Mouse (Mus musculus): ENCODE results near the gene Olfr1359. TPM values are rescaled to one million over a fixed set of nuclear protein-coding genes. Genes with fewer than 3 reads are reported as not detected.

The Olfr1359 gene
- not detected in 2 replicates for total RNA-seq (2014; fragmentation: Nextera tagmentation)
- total RNA-seq (2017), result 0.12 and 0.22 TPM in 2 replicates
- polyA plus RNA-seq (2012), result not detected in 2 replicates

DNA sequence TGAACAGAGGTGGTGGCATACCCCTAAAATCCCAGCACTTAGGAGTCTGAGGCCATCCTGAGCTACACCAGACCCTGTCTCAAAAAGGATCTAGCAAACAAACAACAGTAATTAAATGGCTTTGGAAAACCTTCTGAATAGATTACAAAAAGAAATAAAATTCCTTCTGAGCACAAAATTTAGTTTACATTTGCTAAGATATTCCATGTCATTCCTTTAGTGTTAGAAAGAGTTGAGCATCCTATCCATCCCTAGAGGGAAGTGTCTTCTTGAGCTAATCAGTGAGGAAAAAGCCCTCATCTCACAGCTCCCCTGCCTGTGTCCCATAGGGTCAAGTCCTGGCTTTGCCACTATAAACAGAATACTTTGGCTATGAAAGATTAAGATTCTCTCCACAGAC is at the start of gene Olfr1359:
Gene Olfr1359 (plus strand): TSS at position 301 of the 400 bp plus-strand sequence.
- H3K4me1 ChIP-seq (ENCODE audit: insufficient read depth, low read depth, low read length), result peaks cover 5% of the 10 kb centered on the region; the same call in 1 of the 2 replicates

DNA sequence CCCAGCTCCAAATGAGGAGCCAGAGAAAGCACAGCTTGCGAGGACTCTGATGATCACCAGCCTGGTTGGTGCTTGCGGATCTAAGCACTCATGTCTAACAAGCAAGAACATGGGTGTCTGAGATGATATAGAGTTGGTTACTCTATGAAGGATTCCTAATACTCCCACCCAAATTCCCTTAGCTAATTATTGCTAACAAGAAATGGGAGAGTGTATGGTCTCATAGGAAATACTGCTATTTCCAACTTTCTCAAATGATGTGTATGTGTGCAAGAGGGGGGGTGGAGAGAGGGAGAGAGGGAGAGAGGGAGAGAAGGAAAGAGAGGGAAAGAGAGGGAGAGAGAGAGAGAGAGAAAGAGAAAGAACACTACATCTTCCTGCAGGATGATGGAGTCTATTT is 34.6 kb upstream of the Olfr1359 start, which contains the start of gene Olfr1361:
Gene Olfr1361 (minus strand): TSS at position 101 of the 400 bp plus-strand sequence.
- DNase-seq (ENCODE audit: low spot score) (no peak), ATAC-seq (ENCODE audit: extremely low read depth, insufficient number of reproducible peaks, low FRiP score, poor library complexity, severe bottlenecking) (no peak)
- no peaks in the 10 kb centered on the region for H3K9me3 ChIP-seq (replicated peaks)
- peaks cover 4% of the 10 kb centered on the region; the same call in 1 of the 2 replicates for H3K27me3 ChIP-seq (ENCODE audit: insufficient read depth, low read length)
- TF ChIP-seq GATA1 (IDR thresholded peaks at IDR 0.05; ENCODE audit: borderline replicate concordance, low read length) (no peak), CTCF (IDR thresholded peaks at IDR 0.05; ENCODE audit: low read depth, low read length) (no peak), GATA2 (IDR thresholded peaks at IDR 0.05; ENCODE audit: borderline replicate concordance, low read depth, low read length) (no peak), TAL1 (conservative IDR thresholded peaks at IDR 0.05; ENCODE audit: low read depth, low read length) (no peak), POLR2AphosphoS5 (IDR thresholded peaks at IDR 0.05; ENCODE audit: insufficient replicate concordance, low read depth, low read length) (no peak)
- H3K4me3 ChIP-seq (ENCODE audit: low read depth, low read length), result no peak within 1 kb of the TSS
- H3K4me1 ChIP-seq (ENCODE audit: insufficient read depth, low read depth, low read length), result no peaks in the 10 kb centered on the region
- no peaks in the 10 kb centered on the region for H3K36me3 ChIP-seq (replicated peaks)

More for the DNA sequence above, at the start of gene Olfr1359:
- H3K4me3 ChIP-seq (ENCODE audit: low read depth, low read length), result no peak within 1 kb of the TSS
- TF ChIP-seq TAL1 (conservative IDR thresholded peaks at IDR 0.05; ENCODE audit: low read depth, low read length) (no peak), POLR2AphosphoS5 (IDR thresholded peaks at IDR 0.05; ENCODE audit: insufficient replicate concordance, low read depth, low read length) (no peak), GATA2 (IDR thresholded peaks at IDR 0.05; ENCODE audit: borderline replicate concordance, low read depth, low read length) (no peak), CTCF (IDR thresholded peaks at IDR 0.05; ENCODE audit: low read depth, low read length) (no peak)
- H3K9me3 ChIP-seq (replicated peaks), result no peaks in the 10 kb centered on the region
- H3K27me3 ChIP-seq (ENCODE audit: insufficient read depth, low read length), result peaks cover 12% of the 10 kb centered on the region
- DNase-seq (ENCODE audit: low spot score) (no peak), ATAC-seq (ENCODE audit: extremely low read depth, insufficient number of reproducible peaks, low FRiP score, poor library complexity, severe bottlenecking) (no peak)
- no peaks in the 10 kb centered on the region for H3K36me3 ChIP-seq (replicated peaks)

DNA sequence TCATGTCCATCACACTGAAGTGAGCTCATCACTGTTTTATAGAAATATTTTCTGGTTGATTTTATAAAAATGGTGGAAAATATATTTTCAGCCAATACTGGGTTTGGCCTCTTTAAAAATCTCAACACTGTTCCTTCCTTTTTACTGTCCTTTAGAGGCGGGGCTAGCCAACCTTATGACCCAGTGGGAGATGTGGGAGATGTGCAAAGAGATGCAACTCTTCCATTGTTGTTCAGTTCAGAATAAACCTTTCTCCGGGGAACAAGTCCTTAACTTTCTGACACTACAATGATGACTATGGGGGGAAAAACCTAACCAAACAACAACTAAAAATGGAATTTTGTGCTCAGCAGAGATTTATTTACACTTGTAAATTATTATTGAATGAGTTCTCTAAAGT is 20.6 kb upstream of the Olfr1359 start, which contains the start of gene Olfr1360:
Gene Olfr1360 (minus strand): TSS at position 101 of the 400 bp plus-strand sequence.
- no peaks in the 10 kb centered on the region for H3K9me3 ChIP-seq (replicated peaks)
- H3K4me3 ChIP-seq (ENCODE audit: low read depth, low read length), result no peak within 1 kb of the TSS
- H3K27me3 ChIP-seq (ENCODE audit: insufficient read depth, low read length), result no peaks in the 10 kb centered on the region
- DNase-seq (ENCODE audit: low spot score) (no peak), ATAC-seq (ENCODE audit: extremely low read depth, insufficient number of reproducible peaks, low FRiP score, poor library complexity, severe bottlenecking) (no peak)
- TF ChIP-seq TAL1 (conservative IDR thresholded peaks at IDR 0.05; ENCODE audit: low read depth, low read length) (no peak), CTCF (IDR thresholded peaks at IDR 0.05; ENCODE audit: low read depth, low read length) (no peak), GATA2 (IDR thresholded peaks at IDR 0.05; ENCODE audit: borderline replicate concordance, low read depth, low read length) (no peak), GATA1 (IDR thresholded peaks at IDR 0.05; ENCODE audit: borderline replicate concordance, low read length) (no peak), POLR2AphosphoS5 (IDR thresholded peaks at IDR 0.05; ENCODE audit: insufficient replicate concordance, low read depth, low read length) (no peak)
- H3K36me3 ChIP-seq (replicated peaks), result no peaks in the 10 kb centered on the region
- H3K4me1 ChIP-seq (ENCODE audit: insufficient read depth, low read depth, low read length), result no peaks in the 10 kb centered on the region

DNA sequence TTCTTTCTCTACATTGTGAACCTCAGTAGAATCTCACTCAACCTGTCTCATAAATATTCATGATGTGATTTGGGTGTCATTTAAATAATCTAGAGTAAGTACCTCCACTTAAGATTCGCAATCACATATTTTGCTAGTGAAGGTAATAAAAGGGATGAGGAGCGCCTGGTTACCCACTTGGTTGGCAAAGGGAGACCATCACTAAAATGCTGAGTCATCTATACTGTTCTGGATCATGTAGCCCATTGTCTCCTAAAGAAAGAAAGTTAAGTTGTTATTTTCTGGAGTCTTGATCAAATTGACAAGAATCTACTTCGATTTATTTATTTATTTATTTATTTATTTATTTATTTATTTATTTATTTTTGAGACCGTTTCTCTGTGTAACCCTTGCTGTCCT is 8.8 kb downstream of the Olfr1359 start:
- no peak overlapping the region for H3K4me3 ChIP-seq (ENCODE audit: low read depth, low read length)
- peaks cover 7% of the 10 kb centered on the region for H3K4me1 ChIP-seq (ENCODE audit: insufficient read depth, low read depth, low read length)
- H3K27me3 ChIP-seq (ENCODE audit: insufficient read depth, low read length), result peaks cover 4% of the 10 kb centered on the region
- no peaks in the 10 kb centered on the region for H3K9me3 ChIP-seq (replicated peaks)
- no peak for DNase-seq (ENCODE audit: low spot score)
- no peak for ATAC-seq (ENCODE audit: extremely low read depth, insufficient number of reproducible peaks, low FRiP score, poor library complexity, severe bottlenecking)
- no peaks in the 10 kb centered on the region for H3K36me3 ChIP-seq (replicated peaks)
- TF ChIP-seq CTCF (IDR thresholded peaks at IDR 0.05; ENCODE audit: low read depth, low read length), result no peak
- TF ChIP-seq TAL1 (conservative IDR thresholded peaks at IDR 0.05; ENCODE audit: low read depth, low read length), result no peak
- no peak for TF ChIP-seq GATA1 (IDR thresholded peaks at IDR 0.05; ENCODE audit: borderline replicate concordance, low read length)
- TF ChIP-seq GATA2 (IDR thresholded peaks at IDR 0.05; ENCODE audit: borderline replicate concordance, low read depth, low read length), result no peak
- TF ChIP-seq POLR2AphosphoS5 (IDR thresholded peaks at IDR 0.05; ENCODE audit: insufficient replicate concordance, low read depth, low read length), result no peak

DNA sequence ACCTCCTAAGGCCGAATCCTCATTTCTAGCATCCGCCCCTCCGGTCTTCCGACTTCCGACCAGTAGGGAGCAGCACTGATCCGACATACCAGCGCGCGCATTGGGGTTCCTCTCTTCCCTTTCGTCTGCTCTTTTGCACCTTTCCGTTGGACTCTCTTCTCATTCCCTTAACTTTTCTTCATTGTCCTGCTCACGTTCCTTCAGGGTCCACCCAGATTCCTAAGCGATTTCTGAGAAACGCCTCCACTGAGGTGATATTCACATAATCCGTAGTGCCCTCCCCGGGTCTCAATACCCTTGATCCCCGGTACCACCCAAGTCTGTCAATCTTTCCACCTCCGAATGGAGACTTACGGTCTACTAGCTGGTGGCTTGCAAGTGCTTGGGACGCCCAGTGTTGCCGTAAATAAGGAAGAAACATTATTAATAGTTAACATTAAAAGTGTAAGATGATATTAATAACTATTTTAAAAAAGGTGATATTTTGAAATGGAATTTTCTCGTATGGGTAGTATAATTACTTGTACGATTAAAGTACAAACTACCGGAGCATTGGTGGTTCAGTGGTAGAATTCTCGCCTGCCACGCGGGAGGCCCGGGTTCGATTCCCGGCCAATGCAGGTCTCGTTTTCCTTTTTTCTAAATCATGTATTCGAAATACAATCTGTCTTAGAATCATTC is 12.3 kb downstream of the Olfr1359 start:
- H3K4me3 ChIP-seq (ENCODE audit: low read depth, low read length), result peak overlapping the region; percentile 72
- H3K36me3 ChIP-seq (replicated peaks), result no peaks in the 10 kb centered on the region
- H3K27me3 ChIP-seq (ENCODE audit: insufficient read depth, low read length), result no peaks in the 10 kb centered on the region
- H3K9me3 ChIP-seq (replicated peaks), result no peaks in the 10 kb centered on the region
- 0 out of 2 replicates have a peak, but pooled peaks have one; percentile 28 for TF ChIP-seq CTCF (IDR thresholded peaks at IDR 0.05; ENCODE audit: low read depth, low read length)
- TF ChIP-seq TAL1 (conservative IDR thresholded peaks at IDR 0.05; ENCODE audit: low read depth, low read length), result no peak
- DNase-seq (ENCODE audit: low spot score) (peak; percentile 27), ATAC-seq (ENCODE audit: extremely low read depth, insufficient number of reproducible peaks, low FRiP score, poor library complexity, severe bottlenecking) (peak; percentile 77)
- H3K4me1 ChIP-seq (ENCODE audit: insufficient read depth, low read depth, low read length), result peaks cover 24% of the 10 kb centered on the region

DNA sequence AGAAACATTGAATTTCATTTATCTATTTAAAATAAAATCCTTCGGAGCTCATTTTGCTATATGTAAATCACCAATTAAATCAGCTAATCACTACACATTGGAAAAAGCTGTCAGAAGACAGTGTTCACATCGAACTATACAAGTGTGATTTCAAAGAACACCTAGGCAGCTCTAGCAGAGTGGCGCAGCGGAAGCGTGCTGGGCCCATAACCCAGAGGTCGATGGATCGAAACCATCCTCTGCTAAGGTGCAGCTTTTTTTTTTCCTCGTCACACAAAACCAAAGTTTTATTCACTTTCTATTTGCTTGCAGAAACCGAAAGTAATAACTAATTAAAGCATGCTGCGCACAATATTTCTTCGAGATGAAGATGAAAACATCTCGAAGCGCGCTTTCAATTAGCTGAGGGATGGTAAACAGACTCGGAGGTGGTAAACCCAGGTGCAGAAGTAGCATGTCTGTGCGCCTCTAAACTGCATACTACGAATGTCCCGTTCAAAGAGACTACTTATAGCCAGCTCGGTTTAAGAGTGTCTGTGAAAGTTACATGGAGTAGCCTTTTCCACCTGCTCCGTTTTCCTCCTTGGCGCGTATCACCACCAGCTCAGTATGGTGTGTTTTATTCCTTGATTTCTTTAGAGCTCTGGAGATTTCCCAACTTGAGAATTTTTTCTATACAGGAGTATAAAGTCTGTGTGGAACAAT is 13.1 kb downstream of the Olfr1359 start:
- H3K4me1 ChIP-seq (ENCODE audit: insufficient read depth, low read depth, low read length), result peaks cover 29% of the 10 kb centered on the region

More for the DNA sequence above, 13.1 kb downstream of the Olfr1359 start:
- H3K27me3 ChIP-seq (ENCODE audit: insufficient read depth, low read length), result no peaks in the 10 kb centered on the region
- no peaks in the 10 kb centered on the region for H3K9me3 ChIP-seq (replicated peaks)
- H3K4me3 ChIP-seq (ENCODE audit: low read depth, low read length), result peak overlapping the region; percentile 68
- no peak for ATAC-seq (ENCODE audit: extremely low read depth, insufficient number of reproducible peaks, low FRiP score, poor library complexity, severe bottlenecking)
- H3K36me3 ChIP-seq (replicated peaks), result no peaks in the 10 kb centered on the region
- no peak for TF ChIP-seq GATA1 (IDR thresholded peaks at IDR 0.05; ENCODE audit: borderline replicate concordance, low read length)
- TF ChIP-seq GATA2 (IDR thresholded peaks at IDR 0.05; ENCODE audit: borderline replicate concordance, low read depth, low read length), result no peak
- TF ChIP-seq POLR2AphosphoS5 (IDR thresholded peaks at IDR 0.05; ENCODE audit: insufficient replicate concordance, low read depth, low read length), result no peak
- TF ChIP-seq CTCF (IDR thresholded peaks at IDR 0.05; ENCODE audit: low read depth, low read length), result no peak
- no peak for TF ChIP-seq TAL1 (conservative IDR thresholded peaks at IDR 0.05; ENCODE audit: low read depth, low read length)
- no peak for DNase-seq (ENCODE audit: low spot score)
